Mouse (Mus musculus) midbrain, embryonic 12.5 days (tissue): Measurements from ENCODE around the gene Slc38a3. TPM values are rescaled to one million over a fixed set of nuclear protein-coding genes. Genes with fewer than 3 reads are reported as not detected.

ENCODE experiments used
- polyA plus RNA-seq: library from polyadenylated mRNA; unstranded; fragments of >200 nt; fragmentation: Nextera tagmentation; extraction: Ambion mirVana; gene quantifications from 2 replicates; pipeline ENCODE4 v1.2.1, GENCODE M21; 2016

Gene Slc38a3
- polyA plus RNA-seq, 1 experiment from 2014 or later = 13.9 TPM

Other genes with a start within 250 kb of the Slc38a3 start
- 43.6 TPM in 2 replicates for gene Tmem115, start 135.6 kb downstream of the Slc38a3 start, polyA plus RNA-seq
- 19.3 and 19.4 TPM in 2 replicates for gene Cyb561d2, start 127.3 kb downstream of the Slc38a3 start, polyA plus RNA-seq
- gene Nprl2, start 127.3 kb downstream of the Slc38a3 start, polyA plus RNA-seq = 48.1 and 48.4 TPM in 2 replicates
- gene Zmynd10, start 122.2 kb downstream of the Slc38a3 start, polyA plus RNA-seq = 1.1 and 2.6 TPM in 2 replicates
- 43.6 and 48.9 TPM in 2 replicates for gene Rassf1, start 118.0 kb downstream of the Slc38a3 start, polyA plus RNA-seq
- gene Tusc2, start 106.3 kb downstream of the Slc38a3 start, polyA plus RNA-seq = 90.1 and 95.0 TPM in 2 replicates
- 112 and 116 TPM in 2 replicates for gene Hyal2, start 101.6 kb downstream of the Slc38a3 start, polyA plus RNA-seq
- 9.0 and 10.1 TPM in 2 replicates for gene Hyal1, start 92.6 kb downstream of the Slc38a3 start, polyA plus RNA-seq
- gene Naa80, start 90.6 kb downstream of the Slc38a3 start, polyA plus RNA-seq = 14.5 and 14.7 TPM in 2 replicates
- gene Hyal3, start 88.7 kb downstream of the Slc38a3 start, polyA plus RNA-seq = 0.41 and 1.1 TPM in 2 replicates
- gene Ifrd2, start 81.9 kb downstream of the Slc38a3 start, polyA plus RNA-seq = 20.1 and 21.1 TPM in 2 replicates
- 3.2 TPM in 2 replicates for gene Sema3b, start 60.3 kb downstream of the Slc38a3 start, polyA plus RNA-seq
- 635 and 641 TPM in 2 replicates for gene Gnai2, start 34.2 kb downstream of the Slc38a3 start, polyA plus RNA-seq
- gene Gnat1, start 10.2 kb upstream of the Slc38a3 start, polyA plus RNA-seq = 1.9 and 2.7 TPM in 2 replicates
- gene Sema3f, start 40.9 kb upstream of the Slc38a3 start, polyA plus RNA-seq = 30.6 and 33.7 TPM in 2 replicates
- gene Rbm5, start 101.5 kb upstream of the Slc38a3 start, polyA plus RNA-seq = 266 and 271 TPM in 2 replicates
- 135 and 153 TPM in 2 replicates for gene Rbm6, start 203.7 kb upstream of the Slc38a3 start, polyA plus RNA-seq
- gene Mon1a, start 218.6 kb upstream of the Slc38a3 start, polyA plus RNA-seq = 16.5 and 19.2 TPM in 2 replicates
- 1.5 and 2.3 TPM in 2 replicates for gene Mst1r, start 237.3 kb upstream of the Slc38a3 start, polyA plus RNA-seq